Mouse (Mus musculus): Measurements from ENCODE around the gene Pnliprp1. TPM values are rescaled to one million over a fixed set of nuclear protein-coding genes. Genes with fewer than 3 reads are reported as not detected.

The Pnliprp1 gene
- 0.14 and 0.62 TPM in 2 replicates for polyA plus RNA-seq (2012; rRNA removed)

- TF ChIP-seq CTCF (IDR thresholded peaks at IDR 0.05; ENCODE audit: borderline replicate concordance, extremely low read depth, insufficient read depth, insufficient read length) (no peak), POLR2A (IDR thresholded peaks at IDR 0.05; ENCODE audit: borderline replicate concordance, extremely low read depth, insufficient read depth, insufficient read length, poor library complexity, severe bottlenecking) (no peak)
- DNase-seq (ENCODE audit: low read depth), result peak; percentile 56
Observed at GRCm38 (mm10) chr19:58728445-58729031, at the start of gene Pnliprp1. Pnliprp1 (plus strand) TSS chr19:58728887.

DNA sequence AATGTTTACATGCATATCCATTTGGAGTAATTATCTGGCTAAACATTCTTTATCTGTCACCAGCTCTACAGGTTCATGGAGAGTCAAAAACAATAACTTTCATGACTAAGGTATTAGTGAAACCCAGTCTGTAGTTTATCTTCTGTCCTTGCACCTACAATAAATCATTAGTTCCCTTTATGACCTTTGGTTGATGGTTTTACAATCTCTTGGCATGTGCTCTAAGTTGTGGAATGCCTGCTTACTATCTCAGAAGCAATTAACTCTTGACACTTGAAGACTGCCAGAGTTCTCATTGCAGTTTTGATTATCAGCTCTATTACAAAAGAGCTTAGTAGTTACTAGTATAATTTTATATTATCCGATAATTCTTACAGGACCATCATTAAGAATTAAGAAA lies 39.8 kb upstream of the Pnliprp1 start:
- TF ChIP-seq CTCF (IDR thresholded peaks at IDR 0.05; ENCODE audit: borderline replicate concordance, extremely low read depth, insufficient read depth, insufficient read length) (no peak), POLR2A (IDR thresholded peaks at IDR 0.05; ENCODE audit: borderline replicate concordance, extremely low read depth, insufficient read depth, insufficient read length, poor library complexity, severe bottlenecking) (no peak)

GRCm38 (mm10) chr19:58695314-58695713 lies 33.4 kb upstream of the Pnliprp1 start:
- TF ChIP-seq POLR2A (IDR thresholded peaks at IDR 0.05; ENCODE audit: borderline replicate concordance, extremely low read depth, insufficient read depth, insufficient read length, poor library complexity, severe bottlenecking), result no peak
- no peak for TF ChIP-seq CTCF (IDR thresholded peaks at IDR 0.05; ENCODE audit: borderline replicate concordance, extremely low read depth, insufficient read depth, insufficient read length)
- no peak for DNase-seq (ENCODE audit: low read depth)

More for the DNA sequence above, 39.8 kb upstream of the Pnliprp1 start:
- no peak for DNase-seq (ENCODE audit: low read depth)

DNA sequence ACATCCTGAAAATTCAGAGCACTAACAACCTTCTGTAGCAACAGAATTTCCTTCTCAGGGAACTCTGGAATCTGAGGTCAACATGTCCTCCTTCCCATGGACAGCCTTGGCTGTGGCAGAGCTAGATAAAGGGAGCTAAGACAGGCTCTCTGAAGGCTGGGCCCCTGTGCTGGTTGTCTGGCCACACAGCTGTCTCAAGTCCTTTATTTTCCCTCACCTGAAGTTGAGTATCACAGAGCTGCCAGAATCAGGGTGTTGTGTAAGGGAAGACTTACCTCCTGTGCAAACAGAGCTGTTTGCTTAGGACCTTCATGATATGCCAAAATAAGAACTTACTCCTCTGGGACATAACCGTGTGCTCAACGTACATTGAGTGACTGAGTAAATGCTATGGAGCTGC lies 32.5 kb upstream of the Pnliprp1 start:
- no peak for TF ChIP-seq CTCF (IDR thresholded peaks at IDR 0.05; ENCODE audit: borderline replicate concordance, extremely low read depth, insufficient read depth, insufficient read length)
- no peak for TF ChIP-seq POLR2A (IDR thresholded peaks at IDR 0.05; ENCODE audit: borderline replicate concordance, extremely low read depth, insufficient read depth, insufficient read length, poor library complexity, severe bottlenecking)
- no peak for DNase-seq (ENCODE audit: low read depth)

- TF ChIP-seq CTCF (IDR thresholded peaks at IDR 0.05; ENCODE audit: borderline replicate concordance, extremely low read depth, insufficient read depth, insufficient read length) (no peak), POLR2A (IDR thresholded peaks at IDR 0.05; ENCODE audit: borderline replicate concordance, extremely low read depth, insufficient read depth, insufficient read length, poor library complexity, severe bottlenecking) (no peak)
- no peak for DNase-seq (ENCODE audit: low read depth)
Observed at GRCm38 (mm10) chr19:58704556-58704955, 24.1 kb upstream of the Pnliprp1 start.

- TF ChIP-seq POLR2A (IDR thresholded peaks at IDR 0.05; ENCODE audit: borderline replicate concordance, extremely low read depth, insufficient read depth, insufficient read length, poor library complexity, severe bottlenecking) (no peak), CTCF (IDR thresholded peaks at IDR 0.05; ENCODE audit: borderline replicate concordance, extremely low read depth, insufficient read depth, insufficient read length) (no peak)
- no peak for DNase-seq (ENCODE audit: low read depth)
Observed at GRCm38 (mm10) chr19:58708611-58709010, 20.1 kb upstream of the Pnliprp1 start.

DNA sequence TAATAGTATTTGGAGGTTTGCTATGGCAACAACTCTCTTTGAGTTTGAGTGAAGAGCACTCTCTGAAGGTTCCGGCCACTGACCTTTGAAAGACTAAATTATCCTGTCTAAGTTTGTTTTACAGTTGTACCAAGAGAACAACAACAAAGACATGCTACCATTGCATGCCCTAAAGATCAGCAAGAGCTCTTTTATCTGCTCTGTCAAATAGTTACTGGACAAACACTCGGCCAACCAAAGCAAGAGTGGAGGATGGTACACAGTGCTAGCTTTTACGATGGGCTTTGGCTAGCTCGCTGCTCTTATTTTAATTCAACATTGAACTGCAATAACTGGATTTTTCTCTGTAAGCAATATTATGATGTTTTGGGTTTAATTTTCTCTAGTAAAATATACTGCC lies 10.8 kb upstream of the Pnliprp1 start:
- no peak for DNase-seq (ENCODE audit: low read depth)

DNA sequence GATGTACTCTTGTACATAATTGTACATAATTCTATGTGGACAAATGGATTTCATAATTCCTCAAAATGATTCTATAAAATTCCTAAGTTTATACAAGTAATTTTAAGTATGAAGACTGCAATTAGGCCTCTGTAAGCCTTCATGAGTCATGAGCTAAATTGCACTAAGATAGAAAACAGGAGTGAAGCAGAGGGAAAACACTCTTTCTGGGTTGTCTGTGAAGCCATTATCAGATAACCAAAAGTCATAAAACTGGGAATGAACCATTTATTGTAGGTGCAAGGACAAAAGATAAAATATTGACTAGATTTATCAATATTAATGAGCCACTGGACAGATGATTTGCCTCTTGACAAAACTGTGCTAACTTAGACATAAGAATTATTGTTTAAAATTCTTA lies 8.2 kb upstream of the Pnliprp1 start:
- no peak for DNase-seq (ENCODE audit: low read depth)
- TF ChIP-seq CTCF (IDR thresholded peaks at IDR 0.05; ENCODE audit: borderline replicate concordance, extremely low read depth, insufficient read depth, insufficient read length) (no peak), POLR2A (IDR thresholded peaks at IDR 0.05; ENCODE audit: borderline replicate concordance, extremely low read depth, insufficient read depth, insufficient read length, poor library complexity, severe bottlenecking) (no peak)

More for the DNA sequence above, 10.8 kb upstream of the Pnliprp1 start:
- TF ChIP-seq CTCF (IDR thresholded peaks at IDR 0.05; ENCODE audit: borderline replicate concordance, extremely low read depth, insufficient read depth, insufficient read length) (no peak), POLR2A (IDR thresholded peaks at IDR 0.05; ENCODE audit: borderline replicate concordance, extremely low read depth, insufficient read depth, insufficient read length, poor library complexity, severe bottlenecking) (no peak)

GRCm38 (mm10) chr19:58726551-58726950 lies 2.1 kb upstream of the Pnliprp1 start:
- no peak for DNase-seq (ENCODE audit: low read depth)
- TF ChIP-seq POLR2A (IDR thresholded peaks at IDR 0.05; ENCODE audit: borderline replicate concordance, extremely low read depth, insufficient read depth, insufficient read length, poor library complexity, severe bottlenecking) (no peak), CTCF (IDR thresholded peaks at IDR 0.05; ENCODE audit: borderline replicate concordance, extremely low read depth, insufficient read depth, insufficient read length) (no peak)

DNA sequence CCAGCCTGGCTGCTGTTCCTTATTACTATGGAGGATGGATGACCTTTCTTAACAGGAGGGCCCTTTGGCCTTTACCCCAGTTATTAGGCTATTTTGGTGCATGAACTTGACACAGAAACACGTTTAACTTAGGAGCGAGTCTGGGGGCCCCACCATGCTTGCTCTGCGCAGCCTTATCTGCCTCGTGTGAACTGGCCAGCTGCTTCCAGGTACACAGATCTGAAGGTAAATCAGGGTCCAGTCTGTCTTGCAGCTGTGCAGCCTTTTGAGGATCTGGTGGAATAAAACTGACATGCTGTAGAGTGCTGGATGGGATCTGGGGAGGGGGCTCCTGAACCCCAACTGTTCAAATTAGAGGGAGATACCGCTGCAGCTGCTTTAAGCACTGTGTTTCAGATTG lies 931 bp upstream of the Pnliprp1 start:
- no peak for DNase-seq (ENCODE audit: low read depth)
- no peak for TF ChIP-seq POLR2A (IDR thresholded peaks at IDR 0.05; ENCODE audit: borderline replicate concordance, extremely low read depth, insufficient read depth, insufficient read length, poor library complexity, severe bottlenecking)
- no peak for TF ChIP-seq CTCF (IDR thresholded peaks at IDR 0.05; ENCODE audit: borderline replicate concordance, extremely low read depth, insufficient read depth, insufficient read length)

GRCm38 (mm10) chr19:58733216-58733615 lies 4.5 kb downstream of the Pnliprp1 start:
- DNase-seq (ENCODE audit: low read depth), result no peak
- TF ChIP-seq CTCF (IDR thresholded peaks at IDR 0.05; ENCODE audit: borderline replicate concordance, extremely low read depth, insufficient read depth, insufficient read length) (no peak), POLR2A (IDR thresholded peaks at IDR 0.05; ENCODE audit: borderline replicate concordance, extremely low read depth, insufficient read depth, insufficient read length, poor library complexity, severe bottlenecking) (no peak)

GRCm38 (mm10) chr19:58738111-58738510 lies 9.4 kb downstream of the Pnliprp1 start:
- no peak for DNase-seq (ENCODE audit: low read depth)
- TF ChIP-seq CTCF (IDR thresholded peaks at IDR 0.05; ENCODE audit: borderline replicate concordance, extremely low read depth, insufficient read depth, insufficient read length), result no peak
- no peak for TF ChIP-seq POLR2A (IDR thresholded peaks at IDR 0.05; ENCODE audit: borderline replicate concordance, extremely low read depth, insufficient read depth, insufficient read length, poor library complexity, severe bottlenecking)
